21 mouse cellular contexts compared by ENCODE assay signal in the genomic region with DNA sequence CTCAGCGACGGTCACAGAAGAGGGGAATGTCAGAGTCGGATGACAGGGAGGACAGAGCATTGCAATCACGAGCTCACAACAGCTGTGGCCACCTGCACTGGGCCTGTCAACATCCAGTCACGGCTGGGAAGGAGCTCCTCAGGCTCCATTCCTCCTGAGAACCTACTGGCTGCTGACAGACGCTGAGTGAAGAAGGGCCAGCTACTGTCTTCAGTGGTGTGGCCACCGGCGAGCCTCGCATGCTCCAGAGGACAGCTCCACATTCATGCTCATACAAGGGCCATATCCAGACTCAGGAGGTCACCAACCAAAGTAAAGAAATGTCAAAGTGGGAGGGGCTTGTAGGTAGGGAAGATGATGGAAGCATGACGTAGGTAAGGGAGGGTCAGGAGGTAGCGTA. TPM values are rescaled to one million over a fixed set of nuclear protein-coding genes. Genes with fewer than 3 reads are reported as not detected.
DNase-seq lines count a peak whose midpoint lies in the region; ATAC-seq lines count a peak whose summit lies in the region.
"Had no signal": no experiment of that assay in that cellular context is flagged by ENCODE, and none has a peak within 500 bp of the region (broad histone marks: within the 10 kb centered on the region; RNA-seq: fewer than 3 reads in every experiment).

No protein-coding gene starts in this region.

- no peak overlapping the region for H3K9ac ChIP-seq in heart, embryonic 11.5 days (ENCODE audit: low read depth, low read length)

- no peaks in the 10 kb centered on the region for H3K9me3 ChIP-seq in heart, embryonic 10.5 days
- no peaks in the 10 kb centered on the region for H3K9me3 ChIP-seq in heart, embryonic 11.5 days (replicated peaks; ENCODE audit: control insufficient read depth, low read length)
- H3K9me3 ChIP-seq: G1E had no signal

- no peaks in the 10 kb centered on the region for H3K36me3 ChIP-seq in heart, embryonic 10.5 days
- no peaks in the 10 kb centered on the region; the same call in 1 of the 2 replicates for H3K36me3 ChIP-seq in heart, embryonic 11.5 days (ENCODE audit: control insufficient read depth, insufficient read depth, low read length)
- H3K36me3 ChIP-seq: G1E had no signal

- H3K27ac ChIP-seq in heart, embryonic 10.5 days = no peak overlapping the region
- no peak overlapping the region for H3K27ac ChIP-seq in heart, embryonic 11.5 days (ENCODE audit: low read depth, low read length)

- H3K4me1 ChIP-seq in heart, embryonic 10.5 days = peaks cover 3% of the 10 kb centered on the region; the same call in 1 of the 2 replicates
- no peaks in the 10 kb centered on the region for H3K4me1 ChIP-seq in heart, embryonic 11.5 days (ENCODE audit: control insufficient read depth, insufficient read depth, low read length)

- ATAC-seq in heart, embryonic 11.5 days (replicated peaks; ENCODE audit: insufficient number of reproducible peaks, low FRiP score, low TSS enrichment) = no peak
- ATAC-seq: activated CD4-positive, CD25-positive, alpha-beta regulatory T cell, adult 4 months; CD4-positive, CD25-positive, alpha-beta regulatory T cell, adult 4 months; Patski had no signal

- no peaks in the 10 kb centered on the region for H3K27me3 ChIP-seq in heart, embryonic 10.5 days (ENCODE audit: insufficient read depth, poor library complexity, severe bottlenecking)
- H3K27me3 ChIP-seq in heart, embryonic 11.5 days (ENCODE audit: control insufficient read depth, insufficient read depth, low read length) = no peaks in the 10 kb centered on the region
- H3K27me3 ChIP-seq: CH12.LX, Patski had no signal

- WGBS in heart, embryonic 10.5 days = 74% methylated on average over 11 of the region's 11 CpGs
- WGBS in heart, embryonic 11.5 days (ENCODE audit: insufficient replicate concordance) = 69% methylated on average over 11 of the region's 11 CpGs

- no peak overlapping the region for H3K4me2 ChIP-seq in heart, embryonic 11.5 days

- no peak overlapping the region for H3K4me3 ChIP-seq in heart, embryonic 10.5 days
- H3K4me3 ChIP-seq in heart, embryonic 11.5 days (ENCODE audit: low read depth, low read length) = no peak overlapping the region

- peak; percentile 85 for DNase-seq in heart, adult 11 months
- no peak for DNase-seq in heart, adult 9 months (ENCODE audit: low spot score in 2 of 2)
- peak; percentile 65 for DNase-seq in heart, embryonic 10.5 days (ENCODE audit: low spot score)
- DNase-seq in kidney, postnatal 4 days = peak; percentile 21 to 37
- DNase-seq in kidney, postnatal 36 days = no peak
- DNase-seq: adrenal gland, adult 2 months; adrenal gland, adult 8-10 months; adrenal gland, postnatal 10 days; adrenal gland, postnatal 14 days; adrenal gland, postnatal 25 days; adrenal gland, postnatal 36 days; B cell, adult 2 months; cerebellum, adult 11 months; cerebellum, adult 11-12 months; cerebellum, adult 18-20 months had no signal

RNA-seq across cellular contexts. Expression of a gene that starts 36.0 kb away (rescaled TPM):
- polyA plus RNA-seq in heart, embryonic 10.5 days (2016; fragmentation: Nextera tagmentation; extraction: Ambion mirVana) = 11.6 and 16.5 TPM in 2 replicates
- 15.5 and 15.6 TPM in 2 replicates for polyA plus RNA-seq in heart, embryonic 11.5 days (2014; fragmentation: Nextera tagmentation; extraction: Ambion mirVana)
- polyA plus RNA-seq: activated CD4-positive, CD25-positive, alpha-beta regulatory T cell, adult 4 months; G1E had no signal

Comparison
In these comparisons a context has a peak if more than half of its experiments do, and no peak if none do; other contexts are left out.
1. DNase-seq: peak in heart, adult 11 months (single experiment), heart, embryonic 10.5 days (single experiment) and kidney, postnatal 4 days (2 of 2); none in heart, adult 9 months (0 of 2) and kidney, postnatal 36 days (0 of 2).